Mouse (Mus musculus): ENCODE results near the gene Prkar1b.

DNA sequence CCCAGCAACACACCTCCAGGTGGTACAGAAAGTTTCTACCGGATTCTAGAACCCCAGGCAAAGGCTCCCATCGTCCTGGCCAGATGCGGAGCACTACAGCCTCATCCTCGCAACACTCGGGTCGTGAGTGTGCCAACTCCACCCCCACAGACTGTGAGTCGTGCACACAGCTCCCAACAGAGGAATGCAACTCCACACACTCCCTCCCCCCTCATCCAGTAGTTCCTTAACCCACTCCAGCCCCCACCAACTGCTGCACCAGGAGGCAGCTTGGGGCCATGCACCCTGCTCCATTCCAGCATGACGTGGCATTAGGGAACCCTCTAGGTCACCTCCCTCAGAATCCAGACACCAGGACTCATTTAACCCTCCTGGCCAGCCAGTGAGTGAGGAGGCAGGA, 170.0 kb downstream of the Prkar1b start:
- no peak for TF ChIP-seq GATA1 (IDR thresholded peaks at IDR 0.05; ENCODE audit: borderline replicate concordance, low read length)
- no peak for TF ChIP-seq FLI1 (IDR thresholded peaks at IDR 0.05; ENCODE audit: low read length)
